Mouse (Mus musculus): ENCODE measurements around the gene Tas2r109.
"Not testable (repeated sequence)": the region's sequence is repeated elsewhere in the genome, so short reads cannot be mapped to it uniquely, and the experiment has no call there.

The Tas2r109 gene

GRCm38 (mm10) chr6:132980865-132981264, at the start of gene Tas2r109:
TSS of gene Tas2r109 (minus strand) at chr6:132980965.
- DNase-seq (ENCODE audit: low spot score in 2 of 2) = no peak

- no peak for DNase-seq (ENCODE audit: low spot score in 2 of 2)
Observed at GRCm38 (mm10) chr6:132957819-132958218, 22.9 kb downstream of the Tas2r109 start, which contains the start of gene Tas2r131. TSS of gene Tas2r131 (minus strand) at chr6:132957919.

- DNase-seq (ENCODE audit: low spot score in 2 of 2) = no peak
Observed at GRCm38 (mm10) chr6:132950802-132951201, 30.0 kb downstream of the Tas2r109 start, which contains the start of gene Tas2r129. TSS of gene Tas2r129 (plus strand) at chr6:132951102.

- DNase-seq (ENCODE audit: low spot score in 2 of 2) = not testable (repeated sequence)
Observed at GRCm38 (mm10) chr6:132941376-132941775, 39.4 kb downstream of the Tas2r109 start.

All from spleen, postnatal 4 days (tissue).